Mouse (Mus musculus) frontal cortex, postnatal 36 days (tissue): ENCODE data around the gene Tcaf3.

Experiments
- DNase-seq, 2 experiments: peaks; one replicate each; pipeline ENCODE4 v3.0.0; 2022; ENCODE audit warnings: low spot score in 2 of 2

Tcaf3 gene

DNA sequence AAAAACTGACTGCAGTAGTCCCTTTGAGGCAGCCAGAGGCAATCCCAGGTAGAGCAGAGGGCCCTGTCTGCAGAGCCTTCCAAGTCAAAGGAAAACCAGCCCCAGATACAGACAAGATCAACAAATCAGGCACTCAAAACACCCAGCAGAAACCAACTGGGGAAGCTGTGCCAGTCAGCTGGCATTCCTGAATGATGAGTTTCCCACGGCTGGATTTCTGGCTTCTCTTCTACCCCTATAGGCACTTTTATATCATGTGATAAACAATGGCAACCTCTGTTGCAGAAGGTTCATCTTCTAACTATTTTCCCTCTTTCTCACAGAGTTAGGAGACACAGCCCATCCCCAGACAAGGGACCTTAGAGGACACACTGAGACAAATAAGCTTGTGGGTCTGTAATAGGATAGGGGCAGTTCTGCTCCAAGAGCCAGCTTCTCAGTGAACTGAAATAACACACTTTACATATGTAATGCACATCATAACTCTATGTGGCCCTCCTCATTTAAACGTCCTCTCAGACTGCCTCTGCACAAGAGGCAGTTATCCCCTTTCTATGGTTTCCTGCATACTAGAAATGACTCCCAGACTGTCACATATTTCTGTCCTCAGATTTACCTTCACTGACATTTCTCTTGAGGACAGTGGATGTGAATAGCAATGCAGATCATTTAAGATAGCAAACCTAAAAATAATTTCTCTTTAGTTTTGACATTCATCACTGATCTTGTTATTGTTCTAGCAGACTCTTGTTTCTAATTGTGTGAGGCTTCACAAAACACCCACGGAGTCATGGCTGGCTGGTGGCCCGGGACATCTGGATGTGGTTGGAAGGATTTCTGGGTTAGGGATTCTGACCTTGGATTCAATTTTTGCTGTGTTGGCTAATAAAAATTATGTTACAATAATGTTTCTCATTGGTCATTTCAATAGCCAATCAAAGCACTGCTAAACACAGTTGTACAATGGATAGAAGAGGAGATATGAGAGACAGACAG lies 55.2 kb downstream of the Tcaf3 start:
- DNase-seq = no peak

DNA sequence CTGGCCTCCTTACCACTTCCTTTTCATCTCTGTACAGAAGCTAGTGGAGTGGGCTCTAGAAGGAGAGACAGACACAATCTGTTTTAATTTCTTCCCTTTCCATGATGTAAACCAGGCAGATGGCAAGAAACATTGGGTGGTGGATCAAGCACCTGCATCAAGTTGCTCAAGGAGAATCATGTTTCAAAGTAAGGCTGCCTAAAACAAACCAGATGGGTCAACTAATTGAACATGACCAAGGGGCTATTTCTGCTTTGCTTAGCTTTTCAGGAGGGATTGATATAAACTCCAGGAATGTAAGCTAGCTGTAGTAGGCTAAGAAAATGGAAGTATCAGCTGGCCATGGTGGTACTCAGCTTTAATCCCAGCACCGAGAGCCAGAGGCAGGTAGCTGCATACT lies 56.8 kb downstream of the Tcaf3 start:
- DNase-seq = no peak

DNA sequence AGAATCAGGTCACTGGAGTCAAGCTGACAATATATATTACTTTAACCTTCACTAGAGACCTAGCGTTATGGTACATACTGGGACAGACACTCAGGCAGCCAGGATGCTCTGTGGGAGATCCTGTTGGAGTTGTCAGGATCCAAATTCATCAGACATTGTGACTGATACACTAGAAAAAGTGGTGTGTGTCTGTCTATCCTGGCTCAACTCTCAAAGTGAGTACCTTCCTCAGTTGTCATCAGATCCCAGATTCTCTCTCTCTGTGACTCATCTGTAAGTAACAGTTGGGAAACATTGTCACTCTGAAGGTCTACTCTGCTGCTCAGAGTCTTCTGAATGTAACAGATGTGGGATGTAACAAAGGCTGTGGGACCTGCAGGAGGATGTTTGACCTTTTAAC lies 57.8 kb downstream of the Tcaf3 start:
- DNase-seq = no peak
